Mouse (Mus musculus): Measurements from ENCODE around the gene Pprc1. TPM values are rescaled to one million over a fixed set of nuclear protein-coding genes. Genes with fewer than 3 reads are reported as not detected.

Gene Pprc1
- 10 to 100 TPM; 30.4 to 37.5 TPM for polyA plus RNA-seq (2017; shearing (Covaris generic))

DNA sequence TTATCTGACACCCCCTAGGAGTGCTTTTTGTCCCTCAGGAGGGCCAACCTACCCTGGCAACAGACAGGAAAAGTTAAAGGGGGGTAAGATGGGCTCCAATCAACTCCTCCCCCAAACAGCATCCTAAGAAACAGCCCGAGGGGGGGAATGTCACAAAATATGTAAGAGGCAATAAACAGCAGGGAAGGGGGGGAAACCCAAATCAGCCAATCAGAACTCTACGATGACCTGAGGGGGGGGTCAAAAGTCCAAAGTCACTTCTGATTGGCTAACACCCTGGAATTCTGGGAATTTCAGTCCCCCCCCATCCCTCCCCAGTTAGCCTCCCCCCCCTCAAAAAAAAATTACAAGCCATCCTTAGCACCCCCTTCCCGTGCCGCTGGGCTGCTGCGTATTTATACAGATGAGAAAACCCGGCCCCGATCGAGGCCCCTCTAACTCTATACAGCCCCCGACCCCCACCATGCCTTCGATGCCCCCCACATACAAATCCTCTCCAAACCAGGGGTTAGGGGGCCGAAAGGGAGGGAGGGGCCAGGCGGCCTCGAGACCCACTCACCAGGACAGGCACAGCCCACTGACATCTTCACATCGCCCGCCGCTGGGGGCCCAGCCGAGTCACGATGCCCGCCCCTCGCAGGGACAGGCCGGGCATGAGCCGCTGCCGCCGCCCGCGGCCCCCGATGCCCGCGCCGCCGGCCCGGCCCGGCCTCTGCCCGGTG is at the start of gene Pprc1:
Gene Pprc1, plus strand, starts transcription at position 616 of the 722 bp plus-strand sequence.

DNA sequence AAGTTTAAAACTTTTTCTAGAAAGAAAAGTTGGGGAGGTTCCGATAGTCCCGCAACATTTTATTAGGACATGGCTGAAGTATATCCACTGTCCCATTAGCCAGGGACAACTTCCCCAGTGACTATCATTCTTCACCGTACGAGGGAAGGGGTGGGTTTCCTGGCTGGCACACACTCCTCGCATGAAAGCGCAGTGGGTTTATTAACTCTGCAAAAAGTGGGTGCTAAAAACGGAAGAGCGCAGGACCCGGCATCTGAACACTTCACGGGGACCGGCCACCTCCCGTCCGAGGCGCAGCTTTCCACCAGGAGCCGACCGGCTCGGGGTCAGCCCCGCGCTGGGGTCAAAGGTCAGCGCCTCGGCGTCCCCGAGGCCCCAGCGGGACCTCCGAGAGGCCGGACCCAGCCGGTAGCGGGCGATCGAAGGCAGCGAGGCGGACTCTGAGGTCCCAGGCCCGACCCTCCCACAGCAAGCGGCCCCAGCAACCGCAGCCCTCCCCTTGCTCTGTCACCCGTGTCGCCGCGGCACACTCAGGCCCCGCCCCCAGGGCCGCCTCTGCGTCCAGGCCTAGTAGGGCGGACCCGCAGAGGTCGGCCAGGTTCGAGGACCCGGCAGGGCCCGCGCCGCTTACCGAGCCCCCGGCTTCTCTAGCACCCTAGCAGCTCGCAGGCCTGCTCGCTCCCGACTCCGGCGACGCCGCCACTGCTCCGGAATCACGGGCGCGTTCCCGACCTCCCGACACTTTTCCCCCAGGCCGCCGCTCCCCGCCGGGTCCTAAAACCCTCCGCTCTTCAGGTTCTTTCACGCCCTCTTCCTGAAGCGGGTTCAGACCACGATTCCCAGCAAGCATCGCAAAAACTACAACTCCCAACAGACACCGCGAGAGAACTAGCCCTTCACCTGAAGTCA is 46.6 kb upstream of the Pprc1 start, which contains the start of gene Armh3:
Gene Armh3, minus strand, starts transcription at position 704 of the 909 bp plus-strand sequence.

GRCm38 (mm10) chr19:46003371-46004226 is 41.1 kb upstream of the Pprc1 start, which contains the start of gene Hps6:
Gene Hps6, plus strand, starts transcription at chr19:46003508.

DNA sequence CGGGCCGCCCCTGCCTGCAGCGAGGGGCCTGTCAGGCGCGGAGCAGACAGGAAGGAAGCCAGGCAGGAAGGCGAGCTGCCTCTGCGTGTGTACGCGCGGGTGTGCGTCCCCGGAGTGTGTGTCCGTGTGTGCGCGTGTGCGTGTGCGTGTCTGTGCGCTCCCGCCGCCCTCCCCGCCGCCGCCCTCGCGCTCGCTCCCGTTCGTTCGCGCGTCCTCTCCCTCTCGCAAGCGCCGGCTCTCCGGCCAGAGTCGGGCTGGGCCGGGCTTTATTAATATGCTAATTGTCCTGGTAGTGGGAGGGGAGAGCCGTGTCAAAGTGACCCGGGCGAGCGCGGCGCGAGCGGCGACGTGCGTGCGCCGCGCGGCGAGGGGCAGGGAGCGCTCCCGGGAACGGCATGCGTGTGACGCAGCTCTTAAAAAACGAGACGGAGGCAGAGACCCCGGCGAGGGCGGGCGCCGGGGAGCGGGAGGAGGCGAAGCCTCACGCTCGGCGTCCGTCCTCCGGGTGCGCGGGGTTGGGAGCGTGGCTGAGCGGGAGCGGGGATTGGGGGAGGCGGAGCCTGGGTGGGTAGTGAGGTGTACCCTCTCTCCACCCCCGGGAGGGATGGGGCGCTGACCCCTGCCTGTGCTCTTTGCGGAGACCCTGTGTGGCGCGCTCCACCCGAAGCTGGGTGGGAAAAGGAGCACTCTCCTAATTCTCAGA is 458 bp downstream of the Pprc1 start, which contains the start of gene Ldb1:
Gene Ldb1, minus strand, starts transcription at position 222 of the 703 bp plus-strand sequence.

DNA sequence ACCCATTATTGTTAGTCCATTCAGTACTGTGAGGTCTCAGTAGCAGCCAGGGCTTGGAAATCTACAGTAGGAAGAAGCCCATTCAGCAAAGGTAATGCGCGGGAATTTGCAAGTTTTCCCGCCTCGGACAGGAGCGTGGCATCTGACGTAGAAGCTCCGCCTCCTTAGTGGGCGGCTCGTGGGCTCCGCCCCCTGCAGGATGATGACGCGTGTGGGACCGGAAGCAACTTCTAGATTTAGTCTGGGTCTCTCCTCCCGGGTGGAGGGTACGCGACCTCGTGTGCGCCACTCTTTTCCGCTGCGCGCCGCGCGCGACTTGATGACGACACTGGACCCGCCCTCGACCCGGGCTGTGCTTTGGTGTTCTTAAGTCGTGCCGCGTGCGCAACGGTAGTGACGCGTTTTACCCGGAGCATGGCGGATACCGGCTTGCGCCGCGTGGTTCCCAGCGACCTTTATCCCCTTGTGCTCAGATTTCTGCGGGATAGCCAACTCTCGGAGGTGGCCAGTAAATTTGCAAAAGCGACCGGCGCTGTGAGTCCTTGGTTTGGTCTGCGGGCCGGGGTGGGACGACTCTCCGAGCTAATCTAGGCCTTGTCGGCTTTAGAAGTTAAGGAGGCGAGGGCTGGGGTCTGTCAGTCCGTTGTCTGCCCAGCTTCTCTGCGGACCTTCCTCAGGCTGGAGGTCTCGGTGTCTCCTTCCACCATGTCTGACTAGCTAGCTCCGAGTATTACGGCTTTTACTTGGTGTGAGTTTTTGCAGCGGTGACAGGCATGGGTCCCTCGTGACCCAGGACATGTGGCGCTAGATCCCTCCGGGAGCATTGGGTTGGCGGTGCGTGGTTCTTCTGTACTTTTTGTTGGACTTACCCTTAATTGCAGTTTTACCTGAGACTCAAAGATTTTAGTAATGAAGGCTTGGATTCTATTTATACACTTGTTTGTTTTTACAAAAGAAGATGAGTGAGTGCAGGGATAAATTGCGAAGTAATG is 31.2 kb downstream of the Pprc1 start, which contains the start of gene Nolc1:
Gene Nolc1, plus strand, starts transcription at position 248 of the 992 bp plus-strand sequence.

Other genes with a start within 250 kb of the Pprc1 start
- 10 to 100 TPM in 1 of 2 experiments, 1 to 10 TPM in 1; 8.6 to 14.1 TPM for gene Kcnip2, start 228.8 kb upstream of the Pprc1 start, polyA plus RNA-seq (2017; shearing (Covaris generic))
- 10 to 100 TPM; 11.7 to 14.4 TPM for gene Armh3, start 46.4 kb upstream of the Pprc1 start, polyA plus RNA-seq (2017; shearing (Covaris generic))
- 10 to 100 TPM in 1 of 2 experiments, 1 to 10 TPM in 1; 5.3 to 16.7 TPM for gene Hps6, start 41.4 kb upstream of the Pprc1 start, polyA plus RNA-seq (2017; shearing (Covaris generic))
- 100 to 1,000 TPM; 196 to 260 TPM for gene Ldb1, start 328 bp downstream of the Pprc1 start, polyA plus RNA-seq (2017; shearing (Covaris generic))
- 10 to 100 TPM; 72.4 to 90.9 TPM for gene Nolc1, start 31.0 kb downstream of the Pprc1 start, polyA plus RNA-seq (2017; shearing (Covaris generic))
- gene Elovl3, start 87.0 kb downstream of the Pprc1 start, polyA plus RNA-seq (2017; shearing (Covaris generic)) = not detected
- gene Pitx3, start 103.4 kb downstream of the Pprc1 start, polyA plus RNA-seq (2017; shearing (Covaris generic)) = not detected
- gene Gbf1, start 107.6 kb downstream of the Pprc1 start, polyA plus RNA-seq (2017; shearing (Covaris generic)) = 10 to 100 TPM; 33.4 to 58.0 TPM